Mouse (Mus musculus) cerebellum, adult 9-10 months (tissue): ENCODE data around the gene Rab9.
"Not testable (repeated sequence)": the region's sequence is repeated elsewhere in the genome, so short reads cannot be mapped to it uniquely, and the experiment has no call there.

Experiments used
- DNase-seq: peaks from one replicate; pipeline ENCODE4 v3.0.0; 2022

Gene Rab9

DNA sequence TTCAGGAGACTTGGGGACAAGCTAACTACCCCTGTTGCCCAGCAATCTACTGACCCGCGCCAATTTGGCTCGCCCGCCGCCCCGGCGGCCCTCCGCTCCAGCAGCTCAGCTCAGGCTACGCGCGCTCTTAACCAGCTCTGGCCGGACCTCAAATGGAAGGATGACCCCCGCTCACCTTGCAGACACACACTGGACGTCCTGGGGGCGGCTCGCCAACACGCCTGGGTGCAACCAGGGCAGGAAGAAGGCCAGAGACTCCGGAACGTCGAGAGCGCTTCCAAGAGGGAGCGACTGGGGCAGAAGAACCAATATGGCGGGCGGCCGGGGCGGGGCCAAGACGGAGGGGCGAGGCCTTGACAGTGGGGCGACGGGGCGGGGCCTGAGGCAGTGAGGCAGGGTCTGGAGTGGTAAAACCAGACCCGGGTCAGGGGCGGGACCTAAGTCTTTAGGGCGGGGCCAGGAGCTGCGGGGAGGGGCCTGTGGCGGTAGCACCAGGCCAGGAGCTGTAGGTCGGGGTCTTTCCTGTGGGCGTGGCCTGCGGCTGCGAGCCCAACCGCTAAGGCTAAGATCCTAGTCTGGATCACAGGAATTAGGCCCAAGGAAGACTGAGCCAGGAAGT is at the start of gene Rab9:
TSS of gene Rab9 (minus strand) at position 503 of the 619 bp plus-strand sequence.
- DNase-seq, result peak; percentile 88

DNA sequence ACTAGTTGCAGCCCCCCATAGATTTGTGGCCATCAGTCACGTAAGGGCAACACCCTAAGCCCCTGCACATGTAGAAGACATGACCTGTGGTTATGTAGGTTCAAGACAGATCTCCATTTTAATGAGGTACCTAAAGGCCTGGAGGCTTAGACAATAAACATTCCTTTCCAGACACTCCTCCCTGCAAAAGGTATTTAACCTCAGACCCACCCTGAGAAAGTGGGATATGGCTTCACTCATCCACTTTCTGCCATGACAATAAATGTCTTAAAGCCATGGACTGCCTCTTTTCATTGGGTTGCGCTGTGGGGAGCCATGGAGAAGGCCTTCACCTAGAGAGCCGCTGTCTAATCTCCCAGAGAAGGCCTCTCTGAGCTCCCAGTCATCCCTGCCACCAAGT is 48.5 kb upstream of the Rab9 start:
- no peak for DNase-seq

DNA sequence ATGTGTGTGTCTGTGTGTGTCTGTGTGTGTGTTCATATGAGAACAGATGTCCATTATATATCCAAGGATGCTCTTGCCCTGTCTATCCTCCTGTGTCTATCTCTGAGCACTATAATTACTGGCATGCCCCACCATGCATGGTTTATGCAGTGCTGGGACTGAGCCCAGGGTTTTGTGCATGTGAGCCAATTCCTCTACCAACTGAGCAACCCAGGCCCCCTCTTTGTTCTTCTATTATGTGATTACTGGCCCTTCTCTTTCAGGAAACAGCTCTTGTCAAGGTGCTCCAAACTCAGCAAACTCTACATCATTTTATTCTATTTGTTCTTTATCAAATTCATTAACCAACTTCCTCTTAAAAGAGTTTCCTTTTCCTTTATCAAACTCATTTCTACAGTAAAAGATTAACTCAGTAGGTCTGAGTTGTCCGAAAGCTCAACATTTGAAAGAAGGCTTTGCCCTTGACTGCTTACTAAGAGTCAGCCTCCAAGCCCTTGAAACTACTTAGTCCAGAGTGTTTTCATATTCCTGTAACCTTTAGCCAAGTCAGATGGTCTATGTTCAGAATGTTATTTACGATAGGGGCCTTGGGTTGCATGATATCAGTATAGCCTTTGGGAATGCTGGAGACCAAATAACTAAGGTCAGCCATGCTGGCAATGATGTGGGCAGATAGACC is 46.1 kb upstream of the Rab9 start:
- no peak for DNase-seq

DNA sequence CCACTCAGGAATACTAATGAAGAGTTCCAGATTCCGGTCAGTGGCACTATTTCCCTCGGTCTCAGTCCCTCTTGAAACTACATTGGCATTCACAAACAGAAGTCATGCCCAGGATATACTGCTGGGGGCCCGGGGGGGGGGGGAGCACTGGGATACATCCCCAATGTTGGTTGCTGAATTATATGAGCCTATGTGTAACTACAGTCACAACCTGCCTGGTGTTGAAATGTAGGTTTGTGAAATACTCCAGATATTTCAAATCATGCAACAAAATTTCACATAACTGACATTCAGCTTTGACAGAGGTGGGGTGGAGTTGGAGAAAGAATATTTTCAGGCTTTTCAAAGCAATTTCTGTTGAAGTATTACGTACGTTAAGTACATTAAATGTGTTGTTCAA is 41.1 kb upstream of the Rab9 start:
- DNase-seq, result no peak

DNA sequence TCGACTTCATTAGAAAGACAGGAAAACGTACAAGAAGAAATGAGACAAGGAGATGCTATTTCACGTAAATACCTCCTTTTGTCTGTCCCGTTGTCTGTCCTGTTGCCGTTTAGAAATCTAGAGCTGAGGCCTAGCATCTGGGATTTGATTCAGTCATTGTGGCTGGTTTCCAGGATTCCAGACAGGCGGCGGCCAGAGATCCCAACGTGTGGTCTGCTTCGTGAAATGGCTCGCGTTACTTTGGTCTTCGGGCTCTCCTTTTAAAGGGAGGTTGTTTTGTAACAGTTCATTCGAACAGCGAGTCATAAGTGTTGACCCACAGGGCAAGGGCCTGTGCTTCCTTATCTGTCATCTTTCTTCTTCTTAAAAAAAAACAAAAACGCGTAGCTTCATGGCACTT is 38.7 kb upstream of the Rab9 start, which contains the start of gene Tceanc:
TSS of gene Tceanc (minus strand) at position 223 of the 400 bp plus-strand sequence.
- DNase-seq, result no peak

DNA sequence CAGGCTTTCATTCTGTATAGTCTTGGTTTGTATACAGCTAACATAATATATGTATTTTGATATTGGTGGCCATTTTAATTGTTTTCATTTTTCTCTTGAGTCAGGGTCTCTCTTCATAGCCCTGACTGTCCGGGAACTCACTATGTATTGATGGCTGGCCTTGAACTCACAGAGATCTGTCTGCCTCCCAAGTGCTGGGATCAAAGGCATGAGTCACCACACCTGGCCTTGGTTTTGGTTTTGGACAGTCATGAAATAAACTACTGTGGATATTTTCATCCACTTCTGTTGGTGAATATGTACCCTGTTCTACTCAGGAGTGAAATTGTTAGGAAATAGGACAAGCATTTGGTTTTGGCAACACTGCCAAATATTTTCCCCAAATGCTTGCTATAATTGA is 37.0 kb upstream of the Rab9 start:
- no peak for DNase-seq

DNA sequence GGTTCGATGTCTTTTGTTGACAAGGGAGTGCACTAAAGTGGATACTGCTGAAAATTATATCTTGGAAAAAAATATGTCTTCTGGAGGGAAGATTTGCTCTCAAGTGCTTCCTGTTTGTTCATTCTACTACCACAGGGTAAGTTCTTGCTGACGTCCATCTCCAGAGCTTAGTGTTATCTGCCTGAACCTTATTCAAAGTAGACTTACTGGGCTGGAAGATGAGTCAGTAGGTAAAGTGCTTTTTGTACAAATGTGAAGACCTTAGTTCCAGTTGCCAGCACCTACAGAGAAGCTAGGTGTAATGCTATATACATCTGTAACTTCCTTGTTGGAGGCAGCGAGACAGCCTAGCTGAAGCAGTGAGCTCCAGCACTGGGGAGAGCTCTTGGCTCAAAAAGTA is 36.3 kb upstream of the Rab9 start:
- no peak for DNase-seq

DNA sequence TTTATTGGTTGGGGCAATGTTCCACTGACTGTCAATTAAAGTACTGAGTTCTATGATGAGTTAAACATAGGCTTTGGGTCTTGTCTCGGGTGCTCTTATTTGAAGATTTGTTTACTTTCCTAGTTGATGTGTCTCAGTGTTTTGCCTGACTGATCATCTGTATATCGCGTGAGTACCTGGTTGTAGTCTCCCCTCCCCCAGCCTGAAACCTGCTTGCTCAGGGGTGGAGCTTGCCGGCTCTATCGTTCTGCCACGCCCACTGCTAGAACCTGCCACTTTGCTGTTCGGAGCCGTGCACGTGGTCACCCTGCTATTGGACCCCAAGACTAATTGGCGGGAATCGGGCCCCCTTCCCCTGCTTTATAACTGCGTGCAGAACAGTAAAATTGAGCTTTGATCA is 34.4 kb upstream of the Rab9 start:
- not testable (repeated sequence) for DNase-seq

DNA sequence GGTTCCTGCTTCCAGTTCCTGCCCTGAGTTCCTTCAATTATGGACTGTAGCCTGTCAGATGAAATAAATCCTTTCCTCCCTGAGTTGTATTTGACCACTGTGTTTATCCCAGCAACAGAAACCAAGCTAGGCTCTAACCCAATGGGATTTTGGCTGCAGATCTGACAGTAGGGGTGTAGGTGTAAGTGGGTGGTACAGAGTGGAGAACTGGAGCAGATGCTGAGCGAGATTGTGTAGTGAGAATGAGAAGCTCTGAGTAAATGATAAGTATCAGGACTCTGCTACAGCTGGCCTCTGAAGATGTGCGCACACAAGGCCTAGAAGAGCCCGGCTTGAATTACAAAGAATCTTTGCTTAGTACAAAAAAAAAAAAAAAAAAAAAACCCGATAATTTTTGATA is 32.4 kb upstream of the Rab9 start:
- no peak for DNase-seq

DNA sequence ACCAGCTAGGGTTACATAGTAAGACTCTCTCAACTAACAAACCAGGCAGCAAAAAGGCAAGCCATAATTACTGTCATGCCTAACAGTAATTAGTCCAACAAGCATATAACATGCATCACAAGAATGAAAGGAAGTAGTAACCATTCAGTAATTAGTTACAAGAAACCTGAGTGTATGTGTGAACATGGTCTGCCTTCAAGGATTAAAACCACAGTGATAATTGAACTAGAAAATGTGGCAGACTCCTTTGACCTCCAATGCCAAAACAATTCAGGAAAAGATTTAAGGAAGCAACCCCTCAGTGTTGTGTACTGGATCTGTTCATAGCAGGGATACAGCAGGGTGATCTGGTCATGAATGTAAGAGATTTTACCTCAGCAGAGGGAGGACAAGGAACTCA is 31.4 kb upstream of the Rab9 start:
- DNase-seq, result no peak

DNA sequence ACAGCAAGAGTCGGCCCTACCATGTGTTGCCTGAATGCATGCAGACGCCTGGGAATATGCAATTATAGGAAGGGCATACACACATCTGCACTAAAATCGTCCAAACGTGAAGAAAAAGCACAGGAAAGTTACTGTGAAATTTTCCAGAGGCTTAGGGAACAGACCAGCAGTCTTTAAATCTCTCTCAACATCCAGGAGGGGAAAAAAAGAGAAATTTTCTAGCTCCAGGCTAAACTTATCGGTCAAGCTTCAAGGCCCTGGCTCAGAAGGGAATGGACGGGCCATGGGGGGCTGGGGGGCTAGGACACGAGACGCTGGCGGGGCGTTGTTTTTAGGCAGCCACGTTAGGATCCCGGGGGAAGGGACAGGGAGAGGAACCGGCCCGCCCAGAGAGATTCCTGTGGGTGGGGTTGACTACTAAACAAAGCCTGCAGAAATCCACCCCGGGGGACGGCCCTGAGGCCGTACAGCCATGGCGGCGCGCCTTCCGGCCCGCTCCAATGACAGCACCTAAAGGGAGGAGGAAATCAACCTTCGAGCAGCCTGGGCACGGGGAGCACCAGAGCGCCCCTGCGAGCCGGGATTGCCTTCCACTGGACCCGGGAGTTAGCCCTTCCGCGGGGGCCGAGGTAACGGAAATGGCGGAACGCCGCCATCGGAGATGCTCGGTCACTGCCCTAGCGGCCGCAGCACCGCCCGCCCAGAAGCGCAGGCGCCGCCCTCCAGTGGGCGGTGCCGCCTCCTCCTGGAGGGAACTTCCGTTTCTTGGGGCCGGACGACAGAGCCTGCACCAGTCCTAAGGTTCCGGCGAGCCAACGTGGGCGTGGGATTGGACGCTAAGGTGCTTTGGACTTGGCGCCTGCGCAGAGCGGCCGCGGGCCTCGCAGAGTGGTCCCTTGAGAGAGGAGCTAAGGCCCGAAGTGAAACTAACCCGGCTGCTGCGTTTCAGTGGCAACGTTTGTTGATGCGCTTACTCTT is 30.4 kb upstream of the Rab9 start:
- DNase-seq, result peak; percentile 92

DNA sequence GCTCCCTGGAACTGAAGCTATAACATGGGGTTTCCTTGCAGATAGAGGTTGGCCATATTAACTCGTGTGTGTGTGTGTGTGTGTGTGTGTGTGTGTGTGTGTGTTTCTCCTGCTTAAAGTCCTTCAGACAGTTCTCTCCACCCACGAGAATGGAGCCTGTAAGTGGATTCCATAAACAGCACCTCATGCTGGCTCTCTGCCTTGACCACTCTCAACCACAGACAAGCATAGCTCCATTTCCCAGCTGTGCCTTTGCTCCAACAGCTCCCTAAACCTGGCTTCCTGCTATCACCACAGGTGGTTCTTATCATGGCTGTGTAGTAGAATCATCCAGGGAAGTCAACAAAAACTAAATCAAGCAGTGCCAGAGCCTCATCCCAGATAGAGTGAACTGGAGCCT is 24.8 kb upstream of the Rab9 start:
- no peak for DNase-seq

DNA sequence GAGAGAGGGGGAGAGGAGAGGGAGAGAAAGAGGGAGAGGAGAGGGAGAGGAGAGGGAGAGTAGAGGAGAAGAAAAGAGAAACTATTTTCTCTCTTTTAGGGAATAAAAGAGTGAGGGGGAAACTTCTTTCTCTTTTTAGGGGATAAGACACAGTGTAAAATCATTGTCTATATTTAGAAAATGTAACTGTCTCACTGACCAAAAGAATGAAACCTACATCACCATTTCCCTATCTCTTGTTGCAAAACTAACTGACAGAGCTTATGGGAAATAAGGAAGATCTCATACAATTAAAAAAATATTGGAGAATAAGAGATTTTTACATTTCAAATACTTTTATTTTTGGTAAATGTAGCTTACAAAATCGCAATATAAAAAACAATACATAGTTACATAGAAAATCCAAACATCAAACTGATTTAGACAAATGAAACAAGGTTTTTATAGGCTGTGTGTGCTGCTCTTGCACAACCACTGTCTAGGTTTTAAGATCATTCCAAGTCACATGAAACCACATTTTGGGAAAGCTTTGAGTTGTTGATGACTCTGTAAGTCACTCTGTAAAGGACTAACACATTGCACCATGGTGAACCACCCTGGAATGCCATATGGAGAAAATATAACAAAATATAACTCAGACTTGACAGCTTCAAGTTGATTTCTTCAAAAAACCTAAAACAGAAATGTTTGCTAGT is 20.0 kb upstream of the Rab9 start:
- DNase-seq, result no peak

DNA sequence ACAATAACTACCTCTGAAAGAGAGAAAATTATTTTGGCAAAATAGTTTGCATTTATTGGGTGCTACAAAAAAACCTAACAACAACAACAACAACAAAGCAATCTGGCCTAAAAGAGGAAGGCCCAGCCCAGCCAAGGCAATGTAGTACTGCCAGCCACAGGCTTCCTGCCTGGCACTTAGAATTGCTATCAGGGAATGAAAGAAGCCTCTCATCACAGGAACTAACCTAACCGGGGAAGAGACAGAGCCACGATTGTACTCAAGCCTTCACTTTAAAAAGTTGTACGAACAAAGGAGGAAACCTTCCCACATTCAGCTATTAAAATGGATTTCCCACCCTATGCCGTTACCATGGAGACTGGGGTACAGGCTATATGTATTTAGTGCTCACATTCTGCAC is 18.1 kb upstream of the Rab9 start:
- DNase-seq, result no peak

DNA sequence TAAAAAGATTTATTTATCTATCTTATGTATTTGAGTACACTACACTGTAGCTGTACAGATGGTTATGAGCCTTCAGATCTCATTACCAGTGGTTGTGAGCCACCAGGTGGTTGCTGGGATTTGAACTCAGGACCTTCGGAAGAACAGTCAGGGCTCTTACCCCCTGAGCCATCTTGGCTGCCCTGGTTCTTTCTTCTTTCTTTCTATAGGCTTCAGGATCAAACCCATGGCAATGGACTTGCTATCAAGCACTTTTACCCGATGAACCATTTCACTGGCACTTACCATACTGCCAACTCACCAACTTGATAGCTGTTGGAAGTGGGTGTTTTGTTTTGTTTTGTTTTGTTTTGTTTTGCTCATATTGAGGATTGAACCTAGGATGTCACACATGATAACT is 15.4 kb upstream of the Rab9 start:
- no peak for DNase-seq

DNA sequence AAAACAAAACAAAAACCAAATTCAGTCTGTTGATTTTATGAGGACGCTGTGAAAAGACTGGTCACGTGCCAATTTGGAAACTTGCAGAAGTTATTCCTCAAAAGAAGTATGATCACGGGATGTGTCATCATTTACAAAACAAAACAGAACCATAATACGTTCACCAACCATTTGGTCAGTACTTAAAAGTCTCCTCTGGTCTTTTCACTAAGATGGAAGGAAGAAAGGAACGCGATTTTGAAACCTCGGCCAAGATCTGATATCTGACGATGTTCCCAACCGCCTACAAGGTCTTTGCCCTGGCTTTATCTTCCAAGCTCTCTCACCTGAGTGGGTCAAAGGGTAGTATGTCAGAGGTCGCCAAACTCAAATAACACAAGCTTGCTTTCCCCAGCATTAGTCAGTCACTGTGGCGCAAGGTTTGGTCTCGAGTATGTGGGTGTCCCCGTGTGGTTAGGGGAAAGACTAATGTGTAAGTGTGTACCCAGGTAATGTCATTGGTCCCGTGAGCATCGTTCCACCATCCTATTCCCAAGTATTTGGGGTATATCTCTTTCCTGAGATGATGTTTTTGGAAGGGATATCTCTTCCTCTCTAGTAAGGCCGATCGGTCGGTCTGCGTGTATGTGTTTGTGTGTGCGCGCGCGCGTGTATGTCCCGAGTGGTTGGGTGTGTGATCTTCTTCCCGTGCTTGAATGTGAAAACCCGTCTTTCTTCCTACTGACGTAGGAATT is 869 bp downstream of the Rab9 start:
- DNase-seq, result no peak

DNA sequence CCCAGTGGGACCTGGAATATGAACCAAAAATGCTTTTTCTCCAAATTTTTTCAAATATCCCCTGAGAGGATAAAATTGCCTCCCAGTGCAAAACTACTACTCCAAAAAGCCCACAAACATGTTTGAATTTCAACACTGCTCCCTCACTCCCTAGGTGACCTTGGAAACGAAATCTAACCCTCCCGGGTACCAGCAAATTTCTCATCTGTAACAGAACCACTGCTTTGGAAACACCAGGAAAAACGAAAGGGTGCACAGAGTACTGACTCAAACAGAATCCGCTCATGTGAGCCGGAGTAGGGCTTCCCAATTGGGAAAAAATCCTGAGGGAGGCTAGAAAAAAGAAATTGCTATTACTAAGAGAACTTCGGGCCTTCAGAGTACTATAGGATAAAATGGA is 2.3 kb downstream of the Rab9 start:
- DNase-seq, result no peak

DNA sequence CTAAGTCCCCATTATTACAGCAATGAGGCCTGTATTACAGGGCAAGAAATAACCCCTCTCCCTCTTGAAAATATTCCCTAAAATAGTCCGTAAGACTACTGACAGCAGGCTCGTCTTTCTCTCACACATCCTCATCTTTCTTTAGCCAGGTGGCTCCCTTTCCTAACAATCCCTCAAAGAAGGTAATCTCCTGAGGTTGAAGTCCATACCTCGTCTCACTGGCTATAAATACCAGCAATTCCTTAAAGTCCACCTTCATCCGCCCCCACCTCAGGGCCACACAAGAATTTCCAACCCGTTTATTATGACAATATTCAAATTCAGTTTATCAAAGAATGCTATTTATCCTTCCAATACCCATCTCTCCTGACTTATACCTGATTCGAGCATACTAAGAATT is 7.1 kb downstream of the Rab9 start:
- DNase-seq, result no peak

DNA sequence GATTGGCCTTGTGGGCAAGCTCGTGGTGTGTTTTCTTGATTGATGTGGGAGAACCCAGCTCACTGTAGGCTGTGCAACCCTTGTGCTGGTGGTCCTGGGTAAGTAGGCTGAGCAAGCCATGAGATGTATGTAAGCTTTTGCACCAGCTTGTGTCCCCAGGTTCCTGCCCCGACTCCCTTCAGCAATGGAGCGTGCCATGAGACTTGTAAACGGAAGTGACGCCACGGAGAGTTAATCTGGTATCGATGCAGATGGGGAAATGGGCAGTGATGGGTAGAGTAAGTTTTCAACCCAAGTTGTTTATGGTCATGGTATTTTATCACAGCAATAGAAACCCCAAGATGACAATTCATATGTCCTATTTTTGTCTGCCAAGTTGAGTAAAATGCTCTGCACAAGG is 11.3 kb downstream of the Rab9 start:
- DNase-seq, result no peak

DNA sequence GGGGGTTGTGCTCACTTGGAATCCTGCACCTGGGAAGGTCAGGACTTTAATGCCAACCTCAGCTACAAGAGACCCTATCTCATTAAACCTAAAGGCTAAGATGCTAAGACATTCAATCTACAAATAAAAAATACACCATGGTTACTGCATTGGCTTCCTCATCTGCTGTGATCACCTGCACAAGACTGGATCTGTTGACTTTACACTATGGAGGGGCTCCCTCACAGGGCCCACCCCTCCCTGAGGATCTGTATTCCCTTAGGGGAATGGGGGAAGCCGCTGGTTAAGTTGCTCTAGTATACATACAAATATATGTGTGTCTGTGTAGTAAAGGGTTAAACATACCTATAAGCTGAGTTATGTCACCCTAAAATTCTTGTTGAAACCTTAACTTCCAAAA is 24.1 kb downstream of the Rab9 start:
- no peak for DNase-seq

DNA sequence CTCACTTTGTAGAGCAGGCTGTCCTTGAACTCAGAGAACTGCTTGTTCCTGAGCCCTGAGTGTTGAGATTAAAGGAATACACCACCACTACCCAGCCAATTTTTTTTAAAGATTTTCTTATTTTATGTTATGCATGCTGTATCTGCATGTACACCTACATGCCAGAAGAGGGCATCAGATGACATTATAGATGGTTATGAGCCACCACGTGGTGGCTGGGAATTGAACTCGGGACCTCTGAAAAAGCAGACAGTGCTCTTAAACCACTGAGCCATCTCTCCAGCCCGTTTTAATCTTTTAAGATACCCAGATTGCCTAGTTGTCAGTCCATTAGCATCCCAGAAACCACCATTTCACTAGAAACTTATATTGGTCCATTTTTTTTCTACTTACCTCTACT is 25.3 kb downstream of the Rab9 start:
- DNase-seq, result no peak

DNA sequence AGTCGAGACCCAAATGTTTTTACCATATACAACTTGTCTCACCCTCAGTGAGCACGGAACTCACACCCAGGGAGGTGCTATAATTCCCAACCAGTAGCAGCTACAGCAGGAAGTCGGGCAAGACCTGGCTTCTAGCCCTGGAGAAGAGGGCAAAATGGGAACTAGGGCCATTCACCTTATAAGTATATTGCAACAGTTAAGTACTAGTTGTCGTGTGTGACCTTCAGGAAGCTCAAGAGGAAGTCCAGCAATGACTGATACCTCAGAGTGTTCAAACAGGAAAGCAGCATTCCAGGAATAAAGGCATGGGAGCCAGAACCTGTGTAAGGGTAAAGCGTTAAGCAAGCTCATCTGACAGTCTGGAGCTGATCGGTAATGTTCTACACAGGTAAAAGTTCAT is 26.1 kb downstream of the Rab9 start:
- DNase-seq, result no peak

DNA sequence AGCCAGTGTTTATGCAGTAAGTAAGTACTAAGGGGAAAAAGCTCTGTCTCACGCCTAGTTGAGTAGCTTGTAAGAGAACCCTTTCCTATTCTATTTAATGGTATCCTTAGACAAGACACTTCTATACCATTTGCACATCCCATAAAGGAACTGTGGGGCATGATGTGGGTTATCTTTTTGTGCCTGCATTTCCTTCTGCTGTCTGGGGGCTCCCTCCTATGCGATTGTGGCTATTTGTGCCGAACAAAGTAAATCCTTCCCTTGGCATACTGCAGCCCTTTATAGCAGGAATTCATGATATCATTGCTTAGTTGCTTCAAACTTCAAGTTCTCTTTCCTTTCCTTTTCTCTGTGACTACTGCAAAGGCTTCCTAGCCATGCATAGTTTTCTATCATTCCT is 35.1 kb downstream of the Rab9 start:
- DNase-seq, result no peak
